Mouse (Mus musculus) olfactory bulb, adult 2 months (tissue): Measurements from ENCODE around the gene Scg3. TPM values are rescaled to one million over a fixed set of nuclear protein-coding genes. Genes with fewer than 3 reads are reported as not detected.
"Not testable (repeated sequence)": the region's sequence is repeated elsewhere in the genome, so short reads cannot be mapped to it uniquely, and the experiment has no call there.

Experiments used
- H3K27ac ChIP-seq: fragments of 200-500 bp; 2 replicates; pipeline ENCODE4 v1.5.1; 2012; ENCODE audit warnings: low read depth, low read length; ENCODE audit not compliant: insufficient read depth
- H3K4me1 ChIP-seq: fragments of 200-500 bp; 2 replicates; pipeline ENCODE4 v1.6.1; 2012; ENCODE audit warnings: low read length; ENCODE audit not compliant: control insufficient read depth, insufficient read depth
- H3K4me3 ChIP-seq: fragments of 200-500 bp; 2 replicates; pipeline ENCODE4 v1.5.1; 2012; ENCODE audit warnings: mild to moderate bottlenecking, low read depth, low read length, moderate library complexity; ENCODE audit not compliant: insufficient read depth
- CTCF ChIP-seq: fragments of 200-500 bp; IDR thresholded peaks from 2 replicates; pipeline ENCODE4 v1.5.1; 2012; ENCODE audit warnings: low read depth, mild to moderate bottlenecking, low read length, moderate library complexity; ENCODE audit not compliant: insufficient read depth
- POLR2A ChIP-seq: fragments of 200-500 bp; IDR thresholded peaks from 2 replicates; pipeline ENCODE4 v1.6.1; 2012; ENCODE audit warnings: mild to moderate bottlenecking, low read depth, low read length, moderate library complexity; ENCODE audit not compliant: insufficient read depth
- WGBS: fragments of 180-500 bp; shearing (Covaris S2); methylation state at CpG from one replicate; pipeline ENCODE4 v1.1.7; 2018; 5-methylcytosine and 5-hydroxymethylcytosine counted together
- polyA plus RNA-seq: library from polyadenylated mRNA; stranded (reverse); fragments of >200 nt; gene quantifications from 2 replicates; pipeline ENCODE4 v1.2.4, GENCODE M21; 2012; ENCODE audit warnings: low replicate concordance; ENCODE audit not compliant: missing spikeins, insufficient read depth, insufficient read length

Scg3 gene
- polyA plus RNA-seq, 1 experiment: not detected

DNA sequence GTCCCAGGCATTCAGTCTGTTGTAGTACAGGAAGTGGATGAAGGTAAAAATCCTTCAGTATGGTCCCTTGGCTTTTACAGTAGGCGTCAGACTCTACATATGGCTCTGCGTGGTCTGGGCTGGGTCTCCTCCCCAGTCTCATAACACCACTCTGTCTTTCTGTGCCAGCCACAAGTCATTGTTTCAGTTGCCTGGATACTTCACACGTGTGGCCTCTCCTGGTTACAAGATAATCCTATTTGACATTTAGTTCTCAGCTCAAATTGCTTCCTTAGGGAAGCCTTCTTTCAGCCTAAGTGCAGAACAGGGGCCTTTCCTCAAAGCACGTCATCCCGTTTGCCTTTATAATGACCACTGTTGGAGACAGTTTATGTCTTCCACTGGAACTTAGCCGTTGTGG lies 11.1 kb downstream of the Scg3 start:
- WGBS: 54% methylated on average over 6 of the region's 6 CpGs
- no peaks in the 10 kb centered on the region for H3K4me1 ChIP-seq
- H3K4me3 ChIP-seq: no peak overlapping the region
- no peak overlapping the region for H3K27ac ChIP-seq
- TF ChIP-seq CTCF: no peak
- TF ChIP-seq POLR2A: no peak

DNA sequence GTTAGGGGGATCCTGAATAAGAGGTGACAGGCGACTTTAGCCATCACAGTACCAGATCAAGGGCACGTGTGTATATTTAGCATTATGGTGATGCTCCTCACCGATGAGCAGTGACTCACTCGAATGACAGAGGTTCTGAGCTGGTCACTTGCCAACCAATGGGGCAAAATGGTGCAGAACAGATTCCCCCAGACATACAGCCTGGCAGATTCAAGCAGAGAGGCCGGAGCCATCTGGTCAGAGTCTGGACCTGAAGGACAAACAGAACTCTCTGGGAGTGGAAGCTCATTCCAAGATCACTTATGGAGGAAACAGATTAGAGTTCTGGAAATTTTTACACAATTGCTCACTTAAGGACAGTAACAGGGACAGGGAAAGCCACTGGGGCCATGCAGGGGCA lies 17.2 kb downstream of the Scg3 start:
- 58% methylated on average over 5 of the region's 5 CpGs for WGBS
- TF ChIP-seq POLR2A: no peak
- TF ChIP-seq CTCF: no peak

DNA sequence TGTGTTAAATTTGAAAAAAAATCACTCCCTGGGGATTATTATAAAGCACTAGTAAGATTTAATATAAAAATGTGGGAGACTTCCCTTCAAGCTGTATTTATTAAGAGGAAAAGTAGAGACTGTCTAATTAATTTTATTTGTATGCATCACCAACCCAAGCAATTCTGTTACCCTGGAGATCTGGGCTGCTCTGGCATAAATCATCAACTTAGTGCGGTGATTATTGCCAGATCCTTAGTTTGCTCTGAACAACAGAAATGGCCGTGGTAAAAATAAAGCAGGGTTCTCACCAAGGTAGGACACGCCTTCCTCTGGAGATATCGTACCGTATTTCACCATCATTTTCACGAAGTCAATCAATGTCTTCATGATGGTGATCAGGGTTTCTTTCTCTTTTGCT lies 18.5 kb downstream of the Scg3 start:
- WGBS: 60% methylated on average over 6 of the region's 6 CpGs
- no peak for TF ChIP-seq POLR2A
- no peak for TF ChIP-seq CTCF
- no peak overlapping the region for H3K4me3 ChIP-seq
- H3K27ac ChIP-seq: no peak overlapping the region
- H3K4me1 ChIP-seq: no peaks in the 10 kb centered on the region

More for the DNA sequence above, 17.2 kb downstream of the Scg3 start:
- no peaks in the 10 kb centered on the region for H3K4me1 ChIP-seq
- H3K4me3 ChIP-seq: no peak overlapping the region
- H3K27ac ChIP-seq: no peak overlapping the region

DNA sequence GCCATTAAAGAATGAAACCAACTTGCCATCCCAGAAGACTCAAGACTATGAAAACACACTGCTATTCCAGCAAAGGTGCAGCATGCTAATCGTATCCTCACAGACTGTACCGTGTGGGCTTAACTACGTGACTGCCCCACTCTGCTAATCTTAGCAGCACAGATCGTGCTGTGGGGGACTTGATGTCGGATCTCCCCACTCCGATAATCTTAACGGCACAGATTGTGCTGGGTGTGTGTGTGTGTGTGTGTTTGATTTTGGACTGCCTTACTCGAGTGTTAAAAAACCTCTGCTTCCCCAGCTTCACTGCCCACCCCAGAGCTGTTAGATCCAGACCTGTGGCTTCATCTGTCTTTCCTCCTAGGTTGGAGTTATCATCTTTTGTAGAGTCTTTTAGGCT lies 22.9 kb downstream of the Scg3 start:
- H3K4me1 ChIP-seq: no peaks in the 10 kb centered on the region
- WGBS: 71% methylated on average over 8 of the region's 8 CpGs
- TF ChIP-seq CTCF: no peak
- no peak for TF ChIP-seq POLR2A
- no peak overlapping the region for H3K27ac ChIP-seq
- H3K4me3 ChIP-seq: no peak overlapping the region

DNA sequence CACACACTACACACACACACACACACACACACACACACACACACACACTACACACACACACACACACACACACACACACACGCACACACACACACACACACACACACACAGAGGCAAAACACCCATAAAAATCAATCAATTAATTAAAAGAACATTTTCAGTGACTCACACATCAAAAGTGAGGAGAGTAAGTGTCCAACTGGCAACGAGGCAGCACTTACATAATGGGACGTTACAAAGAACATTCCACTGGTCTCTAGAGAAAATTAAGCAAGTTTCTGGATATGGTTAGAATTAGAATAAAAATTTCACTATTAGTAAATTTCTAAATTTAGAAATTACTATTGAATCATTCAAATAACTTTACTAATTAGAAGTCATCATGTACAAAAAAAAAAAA lies 27.4 kb downstream of the Scg3 start:
- 84% methylated on average over 3 of the region's 3 CpGs for WGBS
- H3K27ac ChIP-seq, H3K4me3 ChIP-seq, H3K4me1 ChIP-seq: not testable (repeated sequence)

DNA sequence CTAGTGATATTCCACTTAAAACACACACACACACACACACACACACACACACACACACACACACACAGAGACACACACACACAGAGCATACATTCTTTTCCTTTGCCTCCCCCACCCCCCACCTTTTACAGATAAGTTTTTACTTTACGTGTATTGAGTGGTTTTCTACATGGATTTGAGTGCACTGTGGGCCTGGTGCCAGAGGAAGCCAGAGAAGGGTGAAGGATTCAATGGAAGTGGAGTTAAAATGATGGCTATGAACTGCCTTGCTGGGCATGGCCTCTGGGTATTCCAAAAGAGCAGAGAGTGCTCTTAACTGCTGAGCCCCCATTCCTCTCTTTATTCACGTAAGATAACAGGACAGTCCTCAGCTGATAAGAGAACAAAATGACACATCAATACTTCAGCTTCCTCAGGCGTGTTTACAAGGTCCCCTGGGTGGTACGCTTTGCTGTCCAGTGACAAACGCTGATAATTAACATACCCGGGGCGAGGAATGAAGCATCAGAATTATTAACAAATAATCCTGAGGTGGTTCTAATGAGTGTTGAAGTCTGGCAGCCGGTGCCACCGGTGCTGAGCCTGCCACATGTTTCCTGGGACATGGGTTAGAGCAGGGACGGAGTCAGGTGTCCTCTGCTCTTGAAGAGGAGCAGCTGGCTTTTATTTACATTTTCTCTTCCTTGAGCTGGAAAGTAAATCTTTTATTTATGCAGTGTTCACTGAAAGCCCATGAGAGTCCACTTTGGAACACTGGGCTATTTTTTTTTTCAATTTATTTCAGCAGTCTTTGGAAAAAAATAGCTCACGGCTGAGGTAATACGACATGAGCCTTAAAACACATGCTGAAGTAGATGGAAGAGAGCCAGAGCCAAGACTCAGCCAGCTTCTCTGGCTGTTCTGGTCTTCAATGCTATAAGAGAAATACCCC lies 29.6 kb downstream of the Scg3 start:
- Histone ChIP-seq H3K27ac (no peak overlapping the region), H3K4me3 (no peak overlapping the region), H3K4me1 (peaks cover 2% of the 10 kb centered on the region; the same call in 1 of the 2 replicates)
- no peak for TF ChIP-seq POLR2A
- TF ChIP-seq CTCF: no peak
- 58% methylated on average over 12 of the region's 12 CpGs for WGBS

DNA sequence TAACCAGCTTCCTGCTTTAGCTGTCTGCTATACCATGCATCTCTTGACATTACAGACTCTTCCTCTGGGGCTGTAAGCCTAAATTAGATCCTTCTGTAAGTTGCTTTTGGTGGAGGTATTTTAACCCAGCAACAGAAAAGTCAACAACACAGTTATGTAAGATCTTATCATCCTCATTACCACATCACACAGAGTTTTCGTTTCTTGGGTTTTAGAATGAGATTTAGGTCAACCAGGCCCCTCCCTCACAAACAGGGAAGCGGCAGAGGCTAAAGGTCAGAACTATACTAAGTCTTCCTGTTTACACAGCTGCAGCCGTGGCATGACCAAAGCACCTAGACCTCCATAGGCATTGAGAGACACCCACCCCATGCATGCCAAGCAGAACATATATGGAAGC lies 38.5 kb downstream of the Scg3 start:
- Histone ChIP-seq H3K27ac (no peak overlapping the region), H3K4me1 (0 out of 2 replicates have a peak, but pooled peaks cover 2% of the 10 kb centered on the region), H3K4me3 (no peak overlapping the region)
- 63% methylated on average over 3 of the region's 3 CpGs for WGBS
- TF ChIP-seq POLR2A (no peak), CTCF (no peak)

DNA sequence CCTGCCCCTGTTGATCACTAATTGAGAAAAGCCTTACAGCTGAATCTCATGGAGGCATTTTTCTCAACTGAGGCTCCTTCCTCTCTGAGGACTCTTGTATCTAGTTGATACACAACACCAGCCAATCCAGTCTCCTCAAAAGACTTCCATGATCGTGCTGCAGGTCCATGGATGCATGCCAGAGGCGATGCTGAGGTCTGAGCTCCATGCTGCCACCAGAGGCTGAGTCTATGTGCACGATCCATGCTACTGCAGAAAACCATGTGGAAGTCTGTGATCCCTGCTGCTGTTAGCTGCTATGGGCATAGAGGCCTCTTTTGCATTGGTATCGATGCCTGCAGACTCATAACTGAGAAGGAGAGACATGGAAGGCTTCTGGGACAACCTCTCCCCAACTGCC lies 49.6 kb downstream of the Scg3 start:
- 60% methylated on average over 4 of the region's 4 CpGs for WGBS
- H3K4me1 ChIP-seq: peaks cover 11% of the 10 kb centered on the region
- H3K27ac ChIP-seq: no peak overlapping the region
- H3K4me3 ChIP-seq: no peak overlapping the region
- TF ChIP-seq POLR2A (no peak), CTCF (no peak)

DNA sequence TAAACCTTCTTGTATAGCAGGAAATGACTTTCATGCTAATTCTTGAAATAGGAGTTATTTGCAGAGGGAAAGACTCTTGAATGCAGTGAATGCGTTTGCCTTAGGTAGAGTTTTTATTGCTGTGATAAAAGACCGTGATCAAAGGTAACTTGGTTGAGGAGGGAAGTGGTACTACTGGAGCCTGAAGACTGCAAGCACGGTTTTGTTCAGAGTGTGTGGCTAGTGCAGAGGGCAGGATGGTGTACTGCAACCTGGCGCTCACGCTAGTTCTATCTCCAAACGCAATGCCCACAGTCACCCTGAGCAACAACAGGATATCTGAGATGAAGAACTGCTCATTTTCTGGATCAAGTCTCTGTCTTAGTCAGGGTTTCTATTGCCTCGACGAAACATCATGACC lies 50.3 kb downstream of the Scg3 start:
- TF ChIP-seq POLR2A (no peak), CTCF (no peak)
- WGBS: 92% methylated on average over 8 of the region's 8 CpGs
- no peak overlapping the region for H3K27ac ChIP-seq
- peaks cover 11% of the 10 kb centered on the region for H3K4me1 ChIP-seq
- no peak overlapping the region for H3K4me3 ChIP-seq
